Mouse (Mus musculus): ENCODE measurements around the gene Cdkn1c. TPM values are rescaled to one million over a fixed set of nuclear protein-coding genes. Genes with fewer than 3 reads are reported as not detected.

The Cdkn1c gene
- polyA plus RNA-seq, 1 experiment from 2014 or later: 165 TPM

- Histone ChIP-seq H3K4me2 (ENCODE audit: low read length) (no peak overlapping the region), H3K4me1 (ENCODE audit: control insufficient read depth, insufficient read depth, low read depth, low read length) (peaks cover 12% of the 10 kb centered on the region), H3K4me3 (ENCODE audit: low read length) (no peak overlapping the region), H3K27ac (ENCODE audit: low read depth, low read length) (no peak overlapping the region), H3K36me3 (ENCODE audit: control insufficient read depth, insufficient read depth, low read length) (no peaks in the 10 kb centered on the region), H3K9me3 (ENCODE audit: control insufficient read depth, low read length) (no peaks in the 10 kb centered on the region), H3K9ac (ENCODE audit: low read depth, low read length) (no peak overlapping the region), H3K27me3 (replicated peaks; ENCODE audit: control insufficient read depth, insufficient read depth, low read length) (peaks cover 48% of the 10 kb centered on the region)
- ATAC-seq: no peak
- 55% methylated on average over 2 of the region's 2 CpGs for WGBS
Measured at GRCm38 (mm10) chr7:143500912-143501311, 40.1 kb upstream of the Cdkn1c start.

- peaks cover 12% of the 10 kb centered on the region for H3K4me1 ChIP-seq (ENCODE audit: control insufficient read depth, insufficient read depth, low read depth, low read length)
- 88% methylated on average over 4 of the region's 4 CpGs for WGBS
- H3K27me3 ChIP-seq (replicated peaks; ENCODE audit: control insufficient read depth, insufficient read depth, low read length): peaks cover 34% of the 10 kb centered on the region
- H3K27ac ChIP-seq (ENCODE audit: low read depth, low read length): no peak overlapping the region
- H3K9ac ChIP-seq (ENCODE audit: low read depth, low read length): no peak overlapping the region
- ATAC-seq: no peak
- H3K4me3 ChIP-seq (ENCODE audit: low read length): no peak overlapping the region
- H3K4me2 ChIP-seq (ENCODE audit: low read length): no peak overlapping the region
- H3K9me3 ChIP-seq (ENCODE audit: control insufficient read depth, low read length): no peaks in the 10 kb centered on the region
- H3K36me3 ChIP-seq (ENCODE audit: control insufficient read depth, insufficient read depth, low read length): no peaks in the 10 kb centered on the region
Measured at GRCm38 (mm10) chr7:143498584-143498983, 37.7 kb upstream of the Cdkn1c start.

DNA sequence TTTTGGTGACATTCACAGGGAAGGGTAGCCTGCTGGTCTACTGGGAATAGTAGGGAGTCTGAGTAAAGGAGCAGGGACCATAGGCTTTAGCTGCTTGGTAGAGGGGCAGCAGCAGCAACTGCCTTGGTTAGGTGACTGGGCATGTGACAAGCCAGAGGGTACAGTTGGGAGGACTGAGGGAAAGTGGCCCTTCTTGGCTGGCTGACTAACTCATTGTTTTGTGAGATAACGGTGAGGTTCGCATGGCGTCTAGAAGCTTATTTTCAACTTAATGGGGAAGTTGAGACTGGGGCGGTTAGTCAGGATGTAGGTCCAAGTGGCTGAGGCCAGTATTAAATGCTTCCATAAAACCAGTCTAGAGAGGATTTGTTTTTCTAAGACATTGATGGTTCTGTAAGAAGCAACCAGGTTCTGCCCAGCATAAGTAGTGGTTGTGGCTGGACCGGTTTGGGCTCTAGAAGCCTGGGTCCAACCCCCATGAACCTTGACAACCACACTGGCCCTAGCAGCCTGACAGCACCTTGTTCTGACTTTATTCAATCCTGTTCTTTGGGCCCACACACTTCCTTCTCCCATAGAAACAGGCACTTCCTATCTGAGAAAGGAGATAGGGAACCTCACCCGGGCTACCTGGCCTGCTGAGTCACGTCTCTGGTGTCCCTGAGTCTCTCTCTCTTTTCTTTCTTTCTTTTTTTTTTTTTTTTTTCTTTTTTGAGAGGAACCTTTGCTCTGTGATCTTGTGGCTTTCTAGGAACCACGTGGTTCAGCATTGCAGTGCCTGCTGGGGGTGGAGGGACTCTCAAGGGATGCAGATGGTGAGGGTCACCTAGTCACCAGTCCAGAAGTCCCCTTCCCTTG lies 34.5 kb upstream of the Cdkn1c start:
- Histone ChIP-seq H3K4me3 (ENCODE audit: low read length) (no peak overlapping the region), H3K4me1 (ENCODE audit: control insufficient read depth, insufficient read depth, low read depth, low read length) (no peaks in the 10 kb centered on the region), H3K27me3 (replicated peaks; ENCODE audit: control insufficient read depth, insufficient read depth, low read length) (peaks cover 11% of the 10 kb centered on the region), H3K9ac (ENCODE audit: low read depth, low read length) (no peak overlapping the region), H3K27ac (ENCODE audit: low read depth, low read length) (no peak overlapping the region), H3K9me3 (ENCODE audit: control insufficient read depth, low read length) (no peaks in the 10 kb centered on the region), H3K4me2 (ENCODE audit: low read length) (no peak overlapping the region), H3K36me3 (ENCODE audit: control insufficient read depth, insufficient read depth, low read length) (no peaks in the 10 kb centered on the region)
- ATAC-seq: no peak
- WGBS: 84% methylated on average over 8 of the region's 8 CpGs

DNA sequence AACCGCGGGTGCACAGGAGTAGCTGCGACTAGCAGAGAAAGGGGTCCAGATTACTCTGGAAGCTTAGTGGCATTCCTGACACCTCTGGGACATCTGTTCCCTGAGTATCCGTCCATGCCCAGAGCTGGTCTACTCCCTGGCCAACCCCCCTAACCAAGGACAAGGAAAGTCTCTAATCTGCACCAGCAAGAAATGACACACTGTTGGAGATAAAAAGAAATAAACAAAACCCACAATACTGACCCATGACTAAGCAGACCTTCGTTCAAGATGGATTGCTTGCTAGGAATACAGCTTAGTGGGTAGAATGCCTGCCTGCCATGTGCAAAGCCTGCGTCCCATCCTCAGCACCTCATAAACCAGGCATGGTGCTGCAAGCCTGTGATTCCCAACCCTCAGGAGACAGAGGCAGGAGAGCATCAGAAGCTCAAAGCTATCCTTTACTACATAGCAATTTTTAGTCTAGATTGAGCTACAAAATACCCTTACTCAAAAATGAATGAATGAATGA lies 32.8 kb upstream of the Cdkn1c start:
- Histone ChIP-seq H3K4me1 (ENCODE audit: control insufficient read depth, insufficient read depth, low read depth, low read length) (no peaks in the 10 kb centered on the region), H3K9ac (ENCODE audit: low read depth, low read length) (no peak overlapping the region), H3K36me3 (ENCODE audit: control insufficient read depth, insufficient read depth, low read length) (no peaks in the 10 kb centered on the region), H3K9me3 (ENCODE audit: control insufficient read depth, low read length) (no peaks in the 10 kb centered on the region), H3K4me2 (ENCODE audit: low read length) (no peak overlapping the region), H3K27ac (ENCODE audit: low read depth, low read length) (no peak overlapping the region), H3K27me3 (replicated peaks; ENCODE audit: control insufficient read depth, insufficient read depth, low read length) (no peaks in the 10 kb centered on the region), H3K4me3 (ENCODE audit: low read length) (no peak overlapping the region)
- no peak for ATAC-seq
- 89% methylated on average over 6 of the region's 6 CpGs for WGBS

- ATAC-seq: no peak
- 78% methylated on average over 6 of the region's 6 CpGs for WGBS
- H3K27me3 ChIP-seq (replicated peaks; ENCODE audit: control insufficient read depth, insufficient read depth, low read length): no peaks in the 10 kb centered on the region
Measured at GRCm38 (mm10) chr7:143489735-143490134, 28.9 kb upstream of the Cdkn1c start.

DNA sequence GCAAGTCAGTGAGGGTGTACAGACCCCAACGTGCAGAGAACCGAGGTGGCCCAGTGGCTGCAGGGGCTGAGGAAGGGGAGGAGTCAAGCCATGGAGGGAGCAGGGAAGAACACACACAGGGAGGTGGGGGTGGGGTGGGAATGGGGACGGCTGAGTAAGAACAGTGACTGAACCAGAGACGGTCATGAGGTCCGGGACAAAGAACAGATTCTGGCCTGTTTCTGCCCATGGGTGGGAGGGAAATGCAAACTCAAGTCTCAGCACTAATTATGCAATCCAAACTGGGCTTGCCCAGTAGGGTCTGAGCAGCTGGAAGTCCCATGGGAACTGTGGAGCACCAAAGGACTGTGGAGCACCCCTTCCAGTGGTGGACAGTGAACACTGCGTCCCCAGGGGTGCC lies 21.7 kb upstream of the Cdkn1c start:
- WGBS: 10% methylated on average over 6 of the region's 6 CpGs
- Histone ChIP-seq H3K9me3 (ENCODE audit: control insufficient read depth, low read length) (no peaks in the 10 kb centered on the region), H3K27me3 (replicated peaks; ENCODE audit: control insufficient read depth, insufficient read depth, low read length) (no peaks in the 10 kb centered on the region), H3K9ac (ENCODE audit: low read depth, low read length) (no peak overlapping the region), H3K27ac (ENCODE audit: low read depth, low read length) (no peak overlapping the region), H3K4me1 (ENCODE audit: control insufficient read depth, insufficient read depth, low read depth, low read length) (no peaks in the 10 kb centered on the region), H3K4me3 (ENCODE audit: low read length) (no peak overlapping the region), H3K4me2 (ENCODE audit: low read length) (no peak overlapping the region), H3K36me3 (ENCODE audit: control insufficient read depth, insufficient read depth, low read length) (no peaks in the 10 kb centered on the region)
- no peak for ATAC-seq

More at GRCm38 (mm10) chr7:143489735-143490134, 28.9 kb upstream of the Cdkn1c start:
- Histone ChIP-seq H3K9ac (ENCODE audit: low read depth, low read length) (no peak overlapping the region), H3K9me3 (ENCODE audit: control insufficient read depth, low read length) (no peaks in the 10 kb centered on the region), H3K4me2 (ENCODE audit: low read length) (no peak overlapping the region), H3K4me1 (ENCODE audit: control insufficient read depth, insufficient read depth, low read depth, low read length) (no peaks in the 10 kb centered on the region), H3K27ac (ENCODE audit: low read depth, low read length) (no peak overlapping the region), H3K4me3 (ENCODE audit: low read length) (no peak overlapping the region), H3K36me3 (ENCODE audit: control insufficient read depth, insufficient read depth, low read length) (no peaks in the 10 kb centered on the region)

- H3K4me1 ChIP-seq (ENCODE audit: control insufficient read depth, insufficient read depth, low read depth, low read length): no peaks in the 10 kb centered on the region
- no peak overlapping the region for H3K4me3 ChIP-seq (ENCODE audit: low read length)
- H3K4me2 ChIP-seq (ENCODE audit: low read length): no peak overlapping the region
- H3K9ac ChIP-seq (ENCODE audit: low read depth, low read length): no peak overlapping the region
- H3K36me3 ChIP-seq (ENCODE audit: control insufficient read depth, insufficient read depth, low read length): no peaks in the 10 kb centered on the region
- H3K9me3 ChIP-seq (ENCODE audit: control insufficient read depth, low read length): no peaks in the 10 kb centered on the region
- H3K27ac ChIP-seq (ENCODE audit: low read depth, low read length): no peak overlapping the region
- H3K27me3 ChIP-seq (replicated peaks; ENCODE audit: control insufficient read depth, insufficient read depth, low read length): no peaks in the 10 kb centered on the region
- ATAC-seq: no peak
- WGBS: 53% methylated on average over 5 of the region's 5 CpGs
Measured at GRCm38 (mm10) chr7:143481806-143482387, 21.0 kb upstream of the Cdkn1c start.

DNA sequence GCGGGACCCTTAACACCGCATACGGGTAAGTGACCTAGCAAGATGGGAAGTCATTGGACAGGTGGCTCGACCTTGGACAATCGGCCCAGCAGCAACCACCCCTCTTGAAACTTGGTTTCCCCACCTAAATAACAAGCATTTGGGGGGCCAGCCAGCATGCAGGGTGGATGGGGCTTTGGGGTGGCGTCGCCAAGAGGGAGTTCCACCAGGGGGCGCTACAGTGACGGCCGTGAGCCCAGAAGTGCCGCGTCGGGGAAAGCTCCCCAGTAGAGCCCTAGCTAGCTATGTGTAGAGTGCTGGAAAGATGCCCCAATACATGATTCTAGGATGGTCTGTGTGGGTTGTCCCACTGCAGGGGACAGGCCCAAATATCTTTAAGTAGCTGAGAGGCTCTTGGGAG lies 19.6 kb upstream of the Cdkn1c start:
- 30% methylated on average over 13 of the region's 13 CpGs for WGBS
- Histone ChIP-seq H3K27me3 (replicated peaks; ENCODE audit: control insufficient read depth, insufficient read depth, low read length) (no peaks in the 10 kb centered on the region), H3K9ac (ENCODE audit: low read depth, low read length) (no peak overlapping the region), H3K27ac (ENCODE audit: low read depth, low read length) (no peak overlapping the region), H3K36me3 (ENCODE audit: control insufficient read depth, insufficient read depth, low read length) (no peaks in the 10 kb centered on the region), H3K4me3 (ENCODE audit: low read length) (no peak overlapping the region), H3K9me3 (ENCODE audit: control insufficient read depth, low read length) (no peaks in the 10 kb centered on the region), H3K4me1 (ENCODE audit: control insufficient read depth, insufficient read depth, low read depth, low read length) (no peaks in the 10 kb centered on the region), H3K4me2 (ENCODE audit: low read length) (no peak overlapping the region)
- ATAC-seq: no peak

- H3K4me2 ChIP-seq (ENCODE audit: low read length): no peak overlapping the region
- H3K4me1 ChIP-seq (ENCODE audit: control insufficient read depth, insufficient read depth, low read depth, low read length): no peaks in the 10 kb centered on the region
- no peaks in the 10 kb centered on the region for H3K9me3 ChIP-seq (ENCODE audit: control insufficient read depth, low read length)
- no peak overlapping the region for H3K4me3 ChIP-seq (ENCODE audit: low read length)
- H3K36me3 ChIP-seq (ENCODE audit: control insufficient read depth, insufficient read depth, low read length): no peaks in the 10 kb centered on the region
- no peaks in the 10 kb centered on the region for H3K27me3 ChIP-seq (replicated peaks; ENCODE audit: control insufficient read depth, insufficient read depth, low read length)
- H3K9ac ChIP-seq (ENCODE audit: low read depth, low read length): no peak overlapping the region
- WGBS: 88% methylated on average over 5 of the region's 5 CpGs
- no peak overlapping the region for H3K27ac ChIP-seq (ENCODE audit: low read depth, low read length)
- no peak for ATAC-seq
Measured at GRCm38 (mm10) chr7:143477800-143478199, 16.9 kb upstream of the Cdkn1c start.
